Mouse (Mus musculus): ENCODE measurements around the gene Zdhhc19. TPM values are rescaled to one million over a fixed set of nuclear protein-coding genes. Genes with fewer than 3 reads are reported as not detected.
A peak's percentile ranks its signal among the peaks of the same experiment; 100 is the strongest.

Zdhhc19 gene
- not detected in 2 replicates for polyA plus RNA-seq (2014; fragmentation: Nextera tagmentation; extraction: Ambion mirVana)

DNA sequence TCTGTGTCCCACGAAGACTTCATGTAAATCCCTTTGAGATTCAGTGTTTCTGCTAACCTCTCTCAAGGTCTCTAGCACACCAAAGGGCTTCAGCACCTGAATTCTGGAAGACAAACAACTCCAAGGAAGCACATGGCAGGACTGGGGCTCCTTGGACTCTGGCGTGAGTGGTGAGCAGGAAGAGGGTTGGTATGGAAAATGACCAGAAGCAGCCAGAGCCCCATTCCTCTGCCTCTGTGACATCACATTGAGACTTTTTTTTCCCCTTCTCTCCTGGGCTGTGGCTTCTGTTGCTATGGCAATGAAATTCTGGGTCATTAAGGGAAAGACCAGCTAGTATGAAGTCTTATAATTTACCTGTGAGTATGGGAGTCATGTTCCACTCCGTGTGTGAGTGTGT, at the start of gene Zdhhc19:
Gene Zdhhc19, plus strand, starts transcription at position 301 of the 400 bp plus-strand sequence.
- Histone ChIP-seq H3K4me1 (ENCODE audit: control insufficient read depth, insufficient read depth, low read length) (no peaks in the 10 kb centered on the region), H3K36me3 (ENCODE audit: control insufficient read depth, insufficient read depth, low read length) (no peaks in the 10 kb centered on the region), H3K4me3 (ENCODE audit: low read depth, low read length) (no peak within 1 kb of the TSS), H3K9me3 (replicated peaks; ENCODE audit: control insufficient read depth, low read length) (no peaks in the 10 kb centered on the region), H3K9ac (ENCODE audit: low read length) (no peak within 1 kb of the TSS), H3K27ac (ENCODE audit: low read depth, low read length) (no peak within 1 kb of the TSS), H3K27me3 (replicated peaks; ENCODE audit: control insufficient read depth, insufficient read depth, low read length) (no peaks in the 10 kb centered on the region), H3K4me2 (ENCODE audit: low read length) (no peak within 1 kb of the TSS)
- WGBS, result 66% methylated on average over 3 of the region's 3 CpGs
- DNase-seq (ENCODE audit: low spot score) (no peak), ATAC-seq (no peak)

DNA sequence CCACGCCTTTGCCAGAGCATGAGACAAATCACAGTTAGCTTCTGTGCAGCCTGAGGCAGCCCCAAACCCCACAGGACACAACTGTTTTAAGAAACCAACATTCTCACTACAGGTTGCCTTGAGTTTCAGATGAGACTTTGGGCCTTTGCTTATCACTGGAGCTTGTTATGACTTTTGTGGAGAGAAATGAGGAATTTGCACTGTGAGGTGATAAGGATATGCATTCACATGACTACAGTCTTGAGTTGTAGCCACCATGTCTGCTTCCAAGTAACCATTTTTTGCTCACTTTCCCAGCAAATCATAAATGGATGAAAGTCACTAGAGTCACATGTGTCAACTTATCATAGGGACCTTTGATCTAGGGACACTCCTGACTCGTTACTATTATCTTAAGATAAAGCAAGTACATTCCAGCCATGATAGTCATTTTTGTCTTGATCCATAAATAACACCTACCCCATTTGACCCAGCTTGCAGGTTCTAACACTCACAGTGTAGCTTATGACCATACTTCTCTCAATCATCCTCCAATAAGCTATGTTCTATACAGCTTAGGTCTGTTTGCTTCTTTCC, 49.4 kb upstream of the Zdhhc19 start:
- WGBS, result 85% methylated on average over 2 of the region's 2 CpGs
- Histone ChIP-seq H3K27me3 (replicated peaks; ENCODE audit: control insufficient read depth, insufficient read depth, low read length) (no peaks in the 10 kb centered on the region), H3K9ac (ENCODE audit: low read length) (no peak overlapping the region), H3K4me2 (ENCODE audit: low read length) (no peak overlapping the region), H3K27ac (ENCODE audit: low read depth, low read length) (no peak overlapping the region), H3K9me3 (replicated peaks; ENCODE audit: control insufficient read depth, low read length) (no peaks in the 10 kb centered on the region), H3K36me3 (ENCODE audit: control insufficient read depth, insufficient read depth, low read length) (peaks cover 1% of the 10 kb centered on the region; the same call in 1 of the 2 replicates), H3K4me3 (ENCODE audit: low read depth, low read length) (no peak overlapping the region), H3K4me1 (ENCODE audit: control insufficient read depth, insufficient read depth, low read length) (no peaks in the 10 kb centered on the region)
- DNase-seq (ENCODE audit: low spot score) (no peak), ATAC-seq (no peak)

DNA sequence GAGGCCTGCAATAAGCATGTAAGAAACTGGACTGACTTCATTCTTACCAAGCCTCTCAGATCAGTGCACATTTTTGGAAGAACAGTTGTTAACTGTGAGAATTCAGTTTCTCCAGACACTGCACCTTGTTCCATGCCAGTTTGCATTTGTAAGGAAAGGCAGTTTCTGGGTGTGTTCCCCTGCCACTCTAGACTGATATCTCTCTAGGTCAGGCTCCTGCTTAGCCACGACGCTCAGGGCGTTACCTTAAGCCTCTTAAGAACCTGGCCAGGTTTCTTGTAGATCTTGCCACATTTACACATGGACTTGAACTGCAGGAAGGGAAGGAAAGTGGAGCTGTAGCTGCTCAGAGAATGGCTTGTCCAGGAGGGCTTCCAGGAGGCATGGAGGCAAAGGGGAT, 46.4 kb upstream of the Zdhhc19 start:
- 90% methylated on average over 3 of the region's 3 CpGs for WGBS
- no peak for DNase-seq (ENCODE audit: low spot score)
- ATAC-seq, result no peak

DNA sequence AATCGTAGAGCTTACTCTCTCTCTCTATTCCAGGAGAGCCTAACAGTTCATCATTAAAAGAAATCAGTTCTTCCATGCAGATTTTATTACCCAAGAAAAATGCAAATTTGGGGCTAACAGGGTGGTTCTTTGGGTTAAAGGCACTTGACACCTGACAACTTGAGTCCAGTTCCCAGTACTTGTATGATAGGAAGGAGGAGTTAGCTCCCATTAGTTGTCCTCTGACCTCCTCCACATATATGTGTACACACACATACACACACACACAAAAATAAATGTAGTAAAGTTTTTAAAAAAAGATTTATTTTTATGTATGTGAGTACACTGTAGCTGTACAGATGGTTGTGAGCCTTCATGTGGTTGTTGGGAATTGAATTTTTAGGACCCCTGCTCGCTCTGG, 45.9 kb upstream of the Zdhhc19 start:
- no peak for DNase-seq (ENCODE audit: low spot score)
- no peaks in the 10 kb centered on the region for H3K4me1 ChIP-seq (ENCODE audit: control insufficient read depth, insufficient read depth, low read length)
- 96% methylated on average over 2 of the region's 2 CpGs for WGBS
- no peak overlapping the region for H3K9ac ChIP-seq (ENCODE audit: low read length)
- no peaks in the 10 kb centered on the region for H3K27me3 ChIP-seq (replicated peaks; ENCODE audit: control insufficient read depth, insufficient read depth, low read length)
- no peak overlapping the region for H3K27ac ChIP-seq (ENCODE audit: low read depth, low read length)
- no peak for ATAC-seq
- H3K36me3 ChIP-seq (ENCODE audit: control insufficient read depth, insufficient read depth, low read length), result peaks cover 19% of the 10 kb centered on the region
- H3K4me2 ChIP-seq (ENCODE audit: low read length), result no peak overlapping the region
- no peak overlapping the region for H3K4me3 ChIP-seq (ENCODE audit: low read depth, low read length)
- H3K9me3 ChIP-seq (replicated peaks; ENCODE audit: control insufficient read depth, low read length), result no peaks in the 10 kb centered on the region

More for the DNA sequence above, 46.4 kb upstream of the Zdhhc19 start:
- no peak overlapping the region for H3K27ac ChIP-seq (ENCODE audit: low read depth, low read length)
- H3K4me2 ChIP-seq (ENCODE audit: low read length), result no peak overlapping the region
- no peaks in the 10 kb centered on the region for H3K27me3 ChIP-seq (replicated peaks; ENCODE audit: control insufficient read depth, insufficient read depth, low read length)
- H3K9ac ChIP-seq (ENCODE audit: low read length), result no peak overlapping the region
- H3K4me1 ChIP-seq (ENCODE audit: control insufficient read depth, insufficient read depth, low read length), result no peaks in the 10 kb centered on the region
- peaks cover 19% of the 10 kb centered on the region for H3K36me3 ChIP-seq (ENCODE audit: control insufficient read depth, insufficient read depth, low read length)
- no peak overlapping the region for H3K4me3 ChIP-seq (ENCODE audit: low read depth, low read length)
- H3K9me3 ChIP-seq (replicated peaks; ENCODE audit: control insufficient read depth, low read length), result no peaks in the 10 kb centered on the region

DNA sequence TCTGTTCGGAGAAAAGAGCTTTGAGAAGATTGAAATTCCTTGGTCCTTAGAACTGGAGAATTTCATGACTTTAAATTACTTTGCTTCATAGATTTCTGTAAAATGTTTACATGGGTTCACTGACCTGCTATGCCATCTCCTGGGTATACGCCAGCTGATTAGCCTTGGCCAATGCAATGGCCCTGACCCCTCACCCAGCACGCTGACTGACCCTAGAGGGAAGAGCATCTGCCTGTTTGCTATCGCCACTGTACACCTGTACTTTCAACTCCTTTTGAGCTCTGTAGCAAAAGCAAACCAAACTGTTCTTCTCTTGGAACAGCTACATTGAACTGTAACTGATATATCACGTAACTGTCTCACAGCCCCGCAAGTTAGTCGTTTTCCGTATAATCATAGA, 43.0 kb upstream of the Zdhhc19 start:
- H3K27me3 ChIP-seq (replicated peaks; ENCODE audit: control insufficient read depth, insufficient read depth, low read length), result no peaks in the 10 kb centered on the region
- H3K4me3 ChIP-seq (ENCODE audit: low read depth, low read length), result no peak overlapping the region
- DNase-seq (ENCODE audit: low spot score) (no peak), ATAC-seq (no peak)
- 96% methylated on average over 8 of the region's 8 CpGs for WGBS
- no peak overlapping the region for H3K27ac ChIP-seq (ENCODE audit: low read depth, low read length)
- no peak overlapping the region for H3K4me2 ChIP-seq (ENCODE audit: low read length)
- peaks cover 31% of the 10 kb centered on the region for H3K36me3 ChIP-seq (ENCODE audit: control insufficient read depth, insufficient read depth, low read length)
- no peaks in the 10 kb centered on the region for H3K9me3 ChIP-seq (replicated peaks; ENCODE audit: control insufficient read depth, low read length)
- H3K4me1 ChIP-seq (ENCODE audit: control insufficient read depth, insufficient read depth, low read length), result no peaks in the 10 kb centered on the region
- no peak overlapping the region for H3K9ac ChIP-seq (ENCODE audit: low read length)

DNA sequence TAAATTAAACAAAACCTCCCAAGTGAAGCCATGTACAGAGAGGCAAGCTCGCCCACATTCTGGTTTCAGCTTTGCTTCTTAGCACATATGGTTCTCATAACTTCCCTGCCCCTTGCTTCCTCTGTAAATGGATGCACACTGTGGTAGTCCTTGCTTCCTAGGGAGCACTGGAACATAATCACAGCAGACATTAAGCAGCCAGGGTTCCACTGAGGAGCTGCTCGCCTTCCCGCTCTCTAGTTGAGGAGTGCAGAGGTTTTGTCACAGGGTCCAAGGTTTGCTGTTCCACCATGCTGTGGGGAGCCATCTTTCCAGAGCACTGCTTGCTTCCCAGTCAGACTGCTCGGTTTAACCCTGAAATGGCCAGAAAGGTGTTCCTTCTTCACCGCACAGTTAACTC, 41.4 kb upstream of the Zdhhc19 start:
- whole genome bisulfite sequencing, result 91% methylated on average over 5 of the region's 5 CpGs

DNA sequence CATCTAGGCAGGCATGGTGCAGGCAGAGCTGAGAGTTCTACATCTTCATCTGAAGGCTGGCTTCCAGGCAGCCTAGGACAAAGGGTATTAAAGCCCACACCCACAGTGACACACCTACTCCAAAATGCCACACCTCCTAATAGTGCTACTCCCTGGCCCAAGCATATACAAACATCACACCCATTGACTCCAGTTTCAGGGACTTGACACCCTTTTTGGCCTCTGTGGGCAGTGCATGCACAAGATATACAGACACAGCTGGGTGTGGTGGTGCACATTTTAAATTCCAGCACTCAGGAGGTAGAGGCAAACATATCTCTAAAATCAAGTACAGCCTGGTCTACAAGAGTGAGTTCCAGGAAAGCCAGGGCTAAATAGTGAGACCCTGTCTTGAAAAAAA, 40.0 kb upstream of the Zdhhc19 start:
- Histone ChIP-seq H3K4me3 (ENCODE audit: low read depth, low read length) (no peak overlapping the region), H3K27ac (ENCODE audit: low read depth, low read length) (no peak overlapping the region), H3K27me3 (replicated peaks; ENCODE audit: control insufficient read depth, insufficient read depth, low read length) (no peaks in the 10 kb centered on the region), H3K36me3 (ENCODE audit: control insufficient read depth, insufficient read depth, low read length) (peaks cover 31% of the 10 kb centered on the region), H3K4me2 (ENCODE audit: low read length) (no peak overlapping the region), H3K9me3 (replicated peaks; ENCODE audit: control insufficient read depth, low read length) (no peaks in the 10 kb centered on the region), H3K9ac (ENCODE audit: low read length) (no peak overlapping the region), H3K4me1 (ENCODE audit: control insufficient read depth, insufficient read depth, low read length) (no peaks in the 10 kb centered on the region)
- ATAC-seq, result no peak
- DNase-seq (ENCODE audit: low spot score), result no peak

More for the DNA sequence above, 41.4 kb upstream of the Zdhhc19 start:
- Histone ChIP-seq H3K9ac (ENCODE audit: low read length) (no peak overlapping the region), H3K4me2 (ENCODE audit: low read length) (no peak overlapping the region), H3K27me3 (replicated peaks; ENCODE audit: control insufficient read depth, insufficient read depth, low read length) (no peaks in the 10 kb centered on the region), H3K9me3 (replicated peaks; ENCODE audit: control insufficient read depth, low read length) (no peaks in the 10 kb centered on the region), H3K4me3 (ENCODE audit: low read depth, low read length) (no peak overlapping the region), H3K4me1 (ENCODE audit: control insufficient read depth, insufficient read depth, low read length) (no peaks in the 10 kb centered on the region), H3K36me3 (ENCODE audit: control insufficient read depth, insufficient read depth, low read length) (peaks cover 31% of the 10 kb centered on the region), H3K27ac (ENCODE audit: low read depth, low read length) (no peak overlapping the region)
- ATAC-seq (no peak), DNase-seq (ENCODE audit: low spot score) (no peak)

DNA sequence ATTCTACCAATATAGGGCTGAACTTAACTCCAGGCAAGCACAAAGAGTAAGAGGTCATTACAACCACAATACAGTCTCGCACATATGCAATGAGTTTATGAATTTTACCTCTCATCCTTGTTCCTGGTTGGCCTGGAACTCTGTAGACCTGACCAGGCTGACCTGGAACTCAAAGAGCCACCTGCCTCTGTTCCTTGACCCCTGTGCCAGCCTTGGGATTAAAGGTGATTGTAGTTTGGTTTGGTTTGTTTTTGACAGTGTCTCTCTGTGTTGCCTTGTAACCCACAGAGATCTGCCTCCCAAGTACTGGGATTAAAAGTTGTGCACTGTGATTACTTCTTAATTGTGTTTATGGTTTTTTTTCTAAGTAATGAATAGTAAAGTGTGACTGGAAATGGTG, 39.3 kb upstream of the Zdhhc19 start:
- WGBS, result 91% methylated on average over 1 of the region's 1 CpGs
- Histone ChIP-seq H3K27me3 (replicated peaks; ENCODE audit: control insufficient read depth, insufficient read depth, low read length) (no peaks in the 10 kb centered on the region), H3K4me1 (ENCODE audit: control insufficient read depth, insufficient read depth, low read length) (no peaks in the 10 kb centered on the region), H3K9me3 (replicated peaks; ENCODE audit: control insufficient read depth, low read length) (no peaks in the 10 kb centered on the region), H3K27ac (ENCODE audit: low read depth, low read length) (no peak overlapping the region), H3K4me3 (ENCODE audit: low read depth, low read length) (no peak overlapping the region), H3K4me2 (ENCODE audit: low read length) (no peak overlapping the region), H3K9ac (ENCODE audit: low read length) (no peak overlapping the region), H3K36me3 (ENCODE audit: control insufficient read depth, insufficient read depth, low read length) (peaks cover 28% of the 10 kb centered on the region)
- no peak for ATAC-seq
- no peak for DNase-seq (ENCODE audit: low spot score)

DNA sequence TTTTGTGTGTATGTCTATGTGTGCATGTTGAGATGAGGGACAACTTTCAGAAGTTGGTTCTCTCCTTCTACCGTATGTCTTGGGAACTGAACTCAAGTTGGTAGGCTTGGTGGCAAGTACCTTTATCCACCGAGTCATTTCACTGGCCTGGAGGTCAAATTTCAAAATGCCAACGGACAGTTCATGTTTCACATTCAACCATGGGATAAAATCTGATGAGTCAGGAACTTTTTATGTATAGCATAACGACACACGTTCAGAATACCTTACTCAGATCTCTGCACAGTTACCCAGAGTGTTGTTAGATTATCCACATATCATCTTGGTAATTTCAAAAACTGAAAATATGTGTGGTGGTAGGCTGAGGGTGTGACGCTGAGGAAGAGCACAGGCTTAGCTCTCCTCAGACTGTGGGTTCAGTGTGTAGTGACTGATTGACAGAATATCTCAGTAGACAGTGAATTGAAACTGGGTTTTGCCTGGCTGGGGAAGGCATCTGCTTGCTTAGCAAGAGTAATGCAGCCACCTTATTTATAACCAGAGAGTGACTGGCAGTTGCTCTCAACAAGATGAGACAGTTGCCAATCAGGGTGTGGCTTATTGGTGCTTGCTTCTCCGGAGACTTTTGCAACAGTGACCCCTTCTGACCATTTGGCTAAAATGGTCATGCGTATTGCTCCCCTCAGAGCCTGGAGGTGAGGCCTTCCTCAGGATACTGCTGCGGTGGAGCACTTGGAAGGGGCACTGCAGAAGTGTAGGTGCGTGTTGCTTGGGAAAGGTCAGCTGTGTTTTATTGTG, 38.3 kb upstream of the Zdhhc19 start:
- no peak overlapping the region for H3K4me2 ChIP-seq (ENCODE audit: low read length)
- peak; percentile 49 for DNase-seq (ENCODE audit: low spot score)
- 71% methylated on average over 10 of the region's 10 CpGs for WGBS
- H3K4me1 ChIP-seq (ENCODE audit: control insufficient read depth, insufficient read depth, low read length), result no peaks in the 10 kb centered on the region
- no peaks in the 10 kb centered on the region for H3K9me3 ChIP-seq (replicated peaks; ENCODE audit: control insufficient read depth, low read length)
- H3K4me3 ChIP-seq (ENCODE audit: low read depth, low read length), result no peak overlapping the region
- no peaks in the 10 kb centered on the region for H3K27me3 ChIP-seq (replicated peaks; ENCODE audit: control insufficient read depth, insufficient read depth, low read length)
- ATAC-seq, result no peak
- no peak overlapping the region for H3K9ac ChIP-seq (ENCODE audit: low read length)
- H3K27ac ChIP-seq (ENCODE audit: low read depth, low read length), result no peak overlapping the region
- peaks cover 21% of the 10 kb centered on the region for H3K36me3 ChIP-seq (ENCODE audit: control insufficient read depth, insufficient read depth, low read length)
